Comparison of ENCODE assay signal across 8 mouse cellular contexts in genomic region chr6:128295876-128296749, GRCm38 (mm10). TPM values are rescaled to one million over a fixed set of nuclear protein-coding genes. Genes with fewer than 3 reads are reported as not detected.
DNase-seq lines count a peak whose midpoint lies in the region; ATAC-seq and TF ChIP-seq lines count a peak whose summit lies in the region.
"Had no signal": no experiment of that assay in that cellular context is flagged by ENCODE, and none has a peak within 500 bp of the region (broad histone marks: within the 10 kb centered on the region; RNA-seq: fewer than 3 reads in every experiment).

No protein-coding gene starts in this region.

- H3K4me1 ChIP-seq in intestine, embryonic 15.5 days (replicated peaks): peaks cover 24% of the 10 kb centered on the region
- H3K4me1 ChIP-seq in liver, embryonic 15.5 days (replicated peaks): no peaks in the 10 kb centered on the region

- no peaks in the 10 kb centered on the region for H3K9me3 ChIP-seq in intestine, embryonic 15.5 days
- no peaks in the 10 kb centered on the region for H3K9me3 ChIP-seq in liver, embryonic 15.5 days (replicated peaks)

- ATAC-seq in intestine, embryonic 15.5 days: peak; percentile 18; the same call in 1 of the 2 replicates
- peak; percentile 41; the same call in 1 of the 2 replicates for ATAC-seq in liver, embryonic 15.5 days (ENCODE audit: insufficient read depth)

- peaks cover 15% of the 10 kb centered on the region for H3K27me3 ChIP-seq in intestine, embryonic 15.5 days (replicated peaks)
- H3K27me3 ChIP-seq in liver, embryonic 15.5 days: peaks cover 44% of the 10 kb centered on the region

- no peak overlapping the region for H3K4me3 ChIP-seq in intestine, embryonic 15.5 days (replicated peaks)
- H3K4me3 ChIP-seq in liver, embryonic 15.5 days (replicated peaks): no peak overlapping the region

- no peak for TF ChIP-seq CTCF in brain, embryonic 14.5 days (IDR thresholded peaks at IDR 0.05; ENCODE audit: borderline replicate concordance, extremely low read depth, insufficient read depth, insufficient read length)

- 0 out of 2 replicates have a peak overlapping the region, but pooled peaks have one; percentile 32 for H3K27ac ChIP-seq in intestine, embryonic 15.5 days
- no peak overlapping the region for H3K27ac ChIP-seq in liver, embryonic 15.5 days (replicated peaks)

- peak; percentile 39 for DNase-seq in R1 (ENCODE audit: low read depth, low spot score)
- peak; percentile 76 for DNase-seq in brain, embryonic 14.5 days (ENCODE audit: low read depth)
- peak; percentile 45 for DNase-seq in gastrocnemius, postnatal 25 days
- DNase-seq in yolk sac, embryonic 10.5 days (ENCODE audit: low spot score): peak; percentile 63
- DNase-seq in layer of hippocampus, postnatal 14 days (ENCODE audit: low spot score in 2 of 2): no peak

- H3K9ac ChIP-seq in intestine, embryonic 15.5 days: no peak overlapping the region
- H3K9ac ChIP-seq in liver, embryonic 15.5 days: no peak overlapping the region

- peak overlapping the region; percentile 17; the same call in 1 of the 2 replicates for H3K4me2 ChIP-seq in intestine, embryonic 15.5 days (replicated peaks)
- no peak overlapping the region for H3K4me2 ChIP-seq in liver, embryonic 15.5 days

- H3K36me3 ChIP-seq in intestine, embryonic 15.5 days: no peaks in the 10 kb centered on the region
- H3K36me3 ChIP-seq in liver, embryonic 15.5 days (replicated peaks): no peaks in the 10 kb centered on the region

- TF ChIP-seq POLR2A in brain, embryonic 14.5 days (IDR thresholded peaks at IDR 0.05; ENCODE audit: borderline replicate concordance, extremely low read depth, insufficient read depth, insufficient read length, poor library complexity, severe bottlenecking): no peak

- WGBS in intestine, embryonic 15.5 days: 27% methylated on average over 6 of the region's 6 CpGs
- WGBS in liver, embryonic 15.5 days (ENCODE audit: insufficient replicate concordance): 35% methylated on average over 6 of the region's 6 CpGs

RNA-seq across cellular contexts. Expression of gene Tead4, which starts 4.5 kb away (rescaled TPM):
- polyA plus RNA-seq in brain, embryonic 14.5 days (2012; rRNA removed): 0.28 and 0.81 TPM in 2 replicates
- total RNA-seq in gastrocnemius, postnatal 25 days (2021): 1 to 10 TPM; 5.9 to 8.6 TPM
- 2.2 and 2.5 TPM in 2 replicates for polyA plus RNA-seq in intestine, embryonic 15.5 days (2015; fragmentation: Nextera tagmentation; extraction: Ambion mirVana)
- 0.55 and 0.56 TPM in 2 replicates for polyA plus RNA-seq in liver, embryonic 15.5 days (2015; fragmentation: Nextera tagmentation; extraction: Ambion mirVana)
- total RNA-seq in layer of hippocampus, postnatal 14 days (2021): under 1 TPM; 0.62 to 0.98 TPM
- total RNA-seq: neutrophil, adult 5-6 weeks had no signal

RNA-seq across cellular contexts. Expression of gene Tulp3, which starts 59.5 kb away (rescaled TPM):
- 38.4 and 39.0 TPM in 2 replicates for polyA plus RNA-seq in brain, embryonic 14.5 days (2012; rRNA removed)
- 1 to 10 TPM; 5.7 to 5.9 TPM for total RNA-seq in gastrocnemius, postnatal 25 days (2021)
- polyA plus RNA-seq in intestine, embryonic 15.5 days (2015; fragmentation: Nextera tagmentation; extraction: Ambion mirVana): 10.4 and 11.9 TPM in 2 replicates
- polyA plus RNA-seq in liver, embryonic 15.5 days (2015; fragmentation: Nextera tagmentation; extraction: Ambion mirVana): 1.5 and 1.7 TPM in 2 replicates
- total RNA-seq in layer of hippocampus, postnatal 14 days (2021): 10 to 100 TPM; 21.7 to 23.3 TPM

Comparison
In these comparisons a context has a peak if more than half of its experiments do, and no peak if none do; other contexts are left out.
1. DNase-seq: peak in R1 (single experiment), brain, embryonic 14.5 days (single experiment), gastrocnemius, postnatal 25 days (single experiment) and yolk sac, embryonic 10.5 days (single experiment); none in layer of hippocampus, postnatal 14 days (0 of 2).